Mouse (Mus musculus) gastrocnemius, postnatal 25 days (tissue): ENCODE results near the gene Pde4c. TPM values are rescaled to one million over a fixed set of nuclear protein-coding genes. Genes with fewer than 3 reads are reported as not detected.
A peak's percentile ranks its signal among the peaks of the same experiment; 100 is the strongest.

ENCODE experiments used
- DNase-seq: peaks from one replicate; pipeline ENCODE4 v3.0.0; 2022
- total RNA-seq, 2 experiments: library from RNA; stranded (reverse); gene quantifications; 1 replicate in 1 of 2; 2 replicates in 1 of 2; pipeline ENCODE4 v1.2.3; 2021

Pde4c gene
- total RNA-seq, 2 experiments from 2014 or later, result 1.6 to 2.3 TPM

GRCm38 (mm10) chr8:70697366-70698250, 25.9 kb upstream of the Pde4c start:
- no peak for DNase-seq

DNA sequence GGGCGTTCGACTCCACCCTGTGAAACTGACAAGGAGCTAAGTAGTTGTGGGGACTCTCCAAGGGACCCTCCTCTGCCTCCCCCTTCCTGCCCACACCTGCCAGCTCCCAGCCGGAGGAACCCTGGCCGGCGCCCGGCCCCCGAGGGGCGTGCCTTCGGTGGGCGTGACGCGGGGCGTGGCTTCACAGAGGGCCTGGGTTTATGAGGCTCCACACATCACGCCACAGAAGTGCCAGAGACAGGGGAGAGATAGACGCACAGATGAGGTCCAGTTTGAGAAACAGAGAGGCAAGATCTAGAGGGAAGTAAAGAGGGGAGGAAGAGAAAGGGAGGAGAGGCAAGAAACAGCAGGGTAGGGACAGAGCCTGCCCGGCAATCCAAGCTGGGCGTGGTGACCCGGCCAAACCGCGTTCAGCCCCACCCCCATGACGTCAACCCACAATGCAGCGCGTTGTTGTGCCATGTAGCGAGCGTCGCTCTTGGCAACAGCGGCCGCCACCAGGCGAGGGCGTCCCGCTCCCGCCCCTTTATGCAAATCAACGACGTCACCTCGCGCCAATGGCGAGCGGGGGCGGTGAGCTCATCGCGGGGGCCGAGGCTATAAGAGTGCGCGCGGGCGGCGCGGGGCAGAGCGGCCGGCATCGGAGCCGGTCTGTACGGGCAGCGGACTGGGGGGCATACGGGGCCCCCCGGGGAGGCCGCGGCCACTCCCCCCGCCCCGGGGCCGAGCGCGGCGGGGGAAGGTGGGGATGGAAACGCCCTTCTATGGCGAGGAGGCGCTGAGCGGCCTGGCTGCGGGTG, 25.0 kb upstream of the Pde4c start, which contains the start of gene Jund:
TSS of gene Jund (plus strand) at position 640 of the 800 bp plus-strand sequence.
- peak; percentile 99 for DNase-seq

DNA sequence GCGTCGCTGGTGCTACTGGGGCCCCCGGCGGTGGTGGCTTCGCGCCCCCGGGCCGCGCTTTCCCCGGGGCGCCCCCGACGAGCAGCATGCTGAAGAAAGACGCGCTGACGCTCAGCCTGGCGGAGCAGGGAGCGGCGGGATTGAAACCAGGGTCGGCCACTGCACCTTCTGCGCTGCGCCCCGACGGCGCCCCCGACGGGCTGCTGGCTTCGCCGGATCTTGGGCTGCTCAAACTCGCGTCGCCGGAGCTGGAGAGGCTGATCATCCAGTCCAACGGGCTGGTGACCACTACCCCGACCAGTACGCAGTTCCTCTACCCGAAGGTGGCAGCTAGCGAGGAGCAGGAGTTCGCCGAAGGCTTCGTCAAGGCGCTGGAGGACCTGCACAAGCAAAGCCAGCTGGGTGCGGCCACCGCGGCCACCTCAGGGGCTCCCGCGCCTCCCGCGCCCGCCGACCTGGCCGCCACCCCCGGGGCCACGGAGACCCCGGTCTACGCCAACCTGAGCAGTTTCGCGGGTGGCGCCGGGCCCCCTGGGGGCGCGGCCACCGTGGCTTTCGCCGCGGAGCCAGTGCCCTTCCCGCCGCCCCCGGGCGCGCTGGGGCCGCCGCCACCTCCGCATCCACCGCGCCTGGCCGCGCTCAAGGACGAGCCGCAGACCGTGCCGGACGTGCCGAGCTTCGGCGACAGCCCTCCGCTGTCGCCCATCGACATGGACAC, 24.2 kb upstream of the Pde4c start:
- DNase-seq, result peak; percentile 57

- peak; percentile 86 for DNase-seq
These were observed 23.5 kb upstream of the Pde4c start for GRCm38 (mm10) chr8:70699834-70700554.

DNA sequence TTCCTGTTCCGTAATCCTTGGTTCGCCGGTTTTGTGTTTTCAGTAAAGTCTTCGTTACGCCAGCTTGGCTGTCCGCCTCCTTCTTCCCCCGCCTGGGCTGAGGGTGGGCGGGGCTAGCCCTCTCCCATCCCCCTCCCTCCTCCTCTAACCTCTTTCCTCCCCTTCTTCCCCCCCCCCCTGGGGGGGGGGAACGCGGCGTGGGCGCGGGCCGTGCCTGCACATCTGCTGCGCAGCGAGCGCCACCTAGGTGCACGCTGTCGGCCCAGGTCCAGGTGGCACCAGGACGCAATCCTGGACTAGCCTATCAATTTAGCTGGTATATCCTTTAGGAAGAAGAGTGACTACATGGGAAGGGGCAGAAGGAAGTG, 23.0 kb upstream of the Pde4c start:
- peak; percentile 93 for DNase-seq

DNA sequence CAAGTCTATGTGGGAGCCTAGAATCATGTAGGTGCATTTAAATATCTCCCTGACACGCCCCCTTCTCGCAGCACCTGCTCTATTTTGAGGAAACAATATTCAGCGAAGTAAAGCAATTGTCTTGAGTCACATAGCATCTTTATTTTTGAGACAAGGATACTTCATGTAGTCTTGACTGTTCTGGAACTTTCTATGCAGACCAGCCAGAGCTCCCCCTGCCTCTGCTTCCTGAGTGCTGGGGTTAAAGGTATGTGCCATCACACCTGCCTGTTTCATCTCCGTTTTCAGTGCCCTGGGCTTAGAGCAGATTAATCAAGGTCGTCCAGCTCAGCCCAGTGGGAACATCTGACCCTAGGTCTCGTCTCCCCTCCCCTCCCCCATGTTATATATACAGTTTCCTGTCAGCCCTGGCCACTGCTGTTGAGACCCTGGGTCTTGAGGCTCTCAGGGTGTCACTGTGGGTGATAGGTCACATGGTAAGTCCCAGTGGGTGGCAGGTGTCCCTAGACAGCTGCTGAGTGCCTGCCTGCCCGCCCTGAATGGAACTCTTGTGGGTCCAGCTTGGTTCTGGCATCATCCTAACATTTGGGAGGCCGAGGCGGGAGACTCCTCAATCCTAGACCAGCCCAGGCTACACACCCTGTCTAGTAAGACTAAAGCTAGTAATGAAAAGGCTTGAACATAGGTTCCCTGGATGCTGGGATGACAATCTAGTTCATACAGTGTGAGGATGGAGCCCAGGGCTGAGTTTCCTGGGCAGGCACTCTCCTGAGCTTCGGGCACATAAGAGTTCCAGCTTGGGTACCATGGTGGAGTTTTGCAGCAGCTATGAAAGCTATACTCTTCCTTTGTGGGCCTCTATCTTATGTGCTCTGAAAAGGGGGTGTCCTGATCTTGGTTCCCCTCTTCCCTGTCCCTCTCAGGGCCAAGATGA, 22.2 kb upstream of the Pde4c start:
- DNase-seq, result no peak

DNA sequence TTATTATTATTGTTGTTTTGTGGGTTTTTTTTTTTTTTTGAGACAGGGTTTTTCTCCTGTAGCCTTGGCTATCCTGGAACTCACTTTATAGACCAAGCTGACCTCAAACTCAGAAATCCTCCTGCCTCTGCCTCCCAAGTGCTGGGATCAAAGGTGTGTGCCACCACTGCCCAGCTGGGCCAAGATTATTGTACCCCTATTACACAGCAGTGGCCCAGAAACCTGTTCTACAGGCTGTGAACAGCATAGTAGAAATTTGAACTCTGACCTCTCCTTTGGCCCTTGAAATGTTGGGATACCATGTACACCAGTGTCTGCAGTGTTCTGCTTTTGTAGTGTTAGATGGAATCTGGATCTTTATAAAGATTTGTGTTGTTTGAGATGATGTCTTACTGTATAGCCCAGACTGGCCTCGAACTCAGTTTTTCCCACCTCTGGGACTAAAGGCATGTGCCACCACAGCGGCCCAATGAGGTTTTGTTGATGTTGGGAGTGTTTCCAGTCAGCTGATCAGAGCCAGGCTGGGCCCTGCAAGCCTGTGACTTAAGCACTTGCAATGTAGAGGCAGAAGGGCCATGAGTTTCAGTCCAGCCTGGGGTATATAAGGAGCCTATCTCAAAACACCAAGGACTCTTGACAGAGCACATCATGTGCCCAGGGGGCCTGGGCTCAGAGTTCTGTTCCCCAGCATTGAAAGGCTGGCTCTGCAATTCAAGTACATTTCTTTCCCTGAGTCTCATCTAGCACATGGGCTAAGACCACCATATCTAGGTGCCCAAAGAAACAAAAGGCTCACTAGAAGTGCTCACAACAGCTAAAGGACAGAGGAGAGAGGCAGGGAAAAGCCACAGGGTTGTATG, 21.3 kb upstream of the Pde4c start:
- DNase-seq, result no peak

GRCm38 (mm10) chr8:70702842-70703182, 20.7 kb upstream of the Pde4c start:
- DNase-seq, result peak; percentile 90

- no peak for DNase-seq
These were observed 20.2 kb upstream of the Pde4c start, which contains the start of gene Iqcn for GRCm38 (mm10) chr8:70703287-70703686. Gene Iqcn, plus strand, starts transcription at chr8:70703457.

DNA sequence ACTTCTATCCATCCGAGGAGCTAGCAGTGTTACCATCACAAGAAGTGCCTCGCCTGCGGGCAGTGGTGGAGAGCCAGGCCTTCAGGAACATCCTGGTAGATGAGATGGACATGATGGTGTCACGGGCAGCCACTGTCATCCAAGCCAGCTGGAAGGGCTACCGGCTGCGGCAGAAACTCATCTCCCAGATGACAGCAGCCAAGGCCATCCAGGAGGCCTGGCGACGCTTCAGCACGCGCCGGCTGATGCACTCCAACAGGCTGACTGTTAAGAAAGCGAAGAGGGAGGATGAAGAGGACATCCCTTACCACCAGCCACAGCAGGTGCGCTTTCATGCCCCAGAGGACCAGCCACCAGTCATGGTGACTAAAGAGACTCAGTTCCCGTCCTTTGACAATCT, 15.2 kb upstream of the Pde4c start:
- DNase-seq, result peak; percentile 58

GRCm38 (mm10) chr8:70709794-70710193, 13.7 kb upstream of the Pde4c start:
- DNase-seq, result no peak

DNA sequence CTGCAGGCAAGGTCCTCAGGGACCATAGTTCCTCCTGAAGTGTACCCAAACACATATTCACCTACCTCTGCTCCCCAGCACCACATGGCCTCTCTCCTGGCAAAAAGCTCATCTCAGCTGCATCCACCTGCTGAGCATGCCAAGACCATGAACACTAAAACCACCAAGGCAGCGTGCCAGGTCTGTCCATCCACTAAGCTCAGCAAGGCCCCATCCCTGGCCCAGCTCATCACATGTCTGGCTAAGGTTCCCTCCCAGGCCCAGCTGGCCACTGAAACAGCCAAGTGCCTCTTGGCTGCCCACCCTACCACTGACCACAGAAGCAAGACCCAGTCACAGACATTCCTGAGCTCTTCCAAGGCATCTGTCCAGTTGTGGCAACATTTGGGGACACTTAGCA, 13.2 kb upstream of the Pde4c start:
- DNase-seq, result peak; percentile 78

GRCm38 (mm10) chr8:70711041-70711440, 12.5 kb upstream of the Pde4c start:
- no peak for DNase-seq

DNA sequence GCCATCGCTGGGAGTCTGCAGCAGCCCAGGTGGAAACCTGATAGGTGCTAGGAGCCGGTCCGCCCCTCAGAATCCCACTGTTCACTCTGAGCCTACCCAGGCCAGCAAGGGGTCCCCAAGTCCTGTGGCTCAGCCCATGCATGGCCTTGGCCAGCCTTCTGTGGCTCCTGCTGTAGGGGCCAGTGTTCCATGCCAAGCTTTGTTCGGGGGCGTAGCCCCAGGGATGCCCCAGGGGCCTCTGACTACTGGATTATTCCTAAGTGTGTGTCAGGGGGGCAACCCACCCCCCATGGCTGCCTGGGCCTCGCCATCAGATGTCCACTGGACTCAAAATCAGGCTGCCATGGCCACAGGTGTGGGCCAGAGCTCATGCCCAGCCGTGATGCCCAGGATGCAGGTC, 9.5 kb upstream of the Pde4c start:
- no peak for DNase-seq

- no peak for DNase-seq
These were observed 8.4 kb upstream of the Pde4c start for GRCm38 (mm10) chr8:70715086-70715485.

DNA sequence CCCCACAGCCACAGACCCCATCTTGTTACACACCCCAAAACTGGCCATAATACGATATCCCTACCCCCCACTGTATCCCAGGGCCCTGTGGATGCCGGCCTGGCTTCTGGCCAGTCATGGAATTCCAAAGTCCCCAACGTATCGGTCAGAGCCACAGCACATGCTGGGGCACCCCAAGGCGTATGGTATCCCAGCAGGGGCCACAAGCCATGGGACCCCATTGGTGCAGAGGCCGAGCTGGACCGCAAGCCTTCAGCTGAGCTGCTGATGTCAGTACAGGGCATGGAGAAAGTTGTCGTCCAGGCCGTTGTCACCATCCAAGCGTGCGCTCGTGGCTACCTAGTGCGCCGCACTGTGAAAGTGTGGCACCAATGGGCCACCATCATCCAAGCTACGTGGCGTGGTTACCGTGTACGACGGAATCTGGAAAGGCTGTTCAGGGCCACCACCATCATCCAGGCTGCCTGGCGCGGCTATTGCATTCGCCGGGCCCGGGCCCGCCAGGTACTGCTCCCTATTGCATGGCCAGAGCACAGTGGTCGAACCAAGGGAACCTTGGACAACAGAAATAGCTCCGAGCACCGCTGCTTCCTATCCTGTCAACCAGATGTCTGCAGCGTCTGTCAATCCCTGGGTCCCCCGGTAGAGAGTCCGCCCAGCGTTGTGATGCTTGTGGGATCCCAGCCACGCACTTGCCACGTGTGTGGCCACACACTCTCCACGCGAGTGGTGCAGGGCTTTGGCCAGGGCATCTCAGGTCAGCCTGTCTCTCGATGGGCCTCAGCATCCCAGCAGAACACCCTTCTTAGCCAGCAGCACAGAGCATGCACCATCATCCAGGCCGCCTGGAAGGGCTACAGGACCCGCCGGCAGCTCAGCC, 6.8 kb upstream of the Pde4c start:
- no peak for DNase-seq

DNA sequence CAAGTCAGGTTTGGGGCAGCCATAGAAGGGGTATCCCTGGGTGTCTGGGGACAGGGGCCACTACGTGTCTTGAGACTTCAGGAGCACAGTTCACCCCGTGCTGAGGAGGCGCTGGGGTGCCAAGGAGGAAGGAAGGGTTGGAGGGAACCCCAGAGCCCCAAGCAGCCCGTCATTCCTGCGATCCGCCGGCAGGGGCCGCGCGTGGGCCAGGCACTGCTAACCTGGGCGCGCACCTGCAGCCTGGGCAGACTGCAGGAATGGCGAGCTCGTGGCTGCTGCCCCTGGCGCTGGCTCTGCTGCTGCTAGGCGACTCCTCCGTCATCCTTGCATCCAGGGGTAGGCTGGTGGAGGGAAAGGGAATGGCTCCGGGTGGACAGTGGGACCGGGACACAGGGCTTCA, 5.2 kb upstream of the Pde4c start, which contains the start of gene Gm3336:
TSS of gene Gm3336 (plus strand) at position 247 of the 400 bp plus-strand sequence.
- peak; percentile 47 for DNase-seq

- DNase-seq, result no peak
These were observed 3.7 kb upstream of the Pde4c start for GRCm38 (mm10) chr8:70719796-70720270.
